Mouse (Mus musculus) lung, adult 2 months (tissue): ENCODE measurements around the gene Spdl1. TPM values are rescaled to one million over a fixed set of nuclear protein-coding genes. Genes with fewer than 3 reads are reported as not detected.
"Not testable (repeated sequence)": the region's sequence is repeated elsewhere in the genome, so short reads cannot be mapped to it uniquely, and the experiment has no call there.

Source experiments
- DNase-seq: peaks from one replicate; pipeline ENCODE4 v3.0.0; 2022
- H3K4me1 ChIP-seq: fragments of 200-500 bp; 2 replicates; pipeline ENCODE4 v1.6.1; 2011; ENCODE audit warnings: low read length; ENCODE audit not compliant: control insufficient read depth, insufficient read depth
- H3K4me3 ChIP-seq: fragments of 200-500 bp; replicated peaks from 2 replicates; pipeline ENCODE3; 2011; ENCODE audit warnings: low read depth, mild to moderate bottlenecking, control low read depth, low read length; ENCODE audit errors: extremely low read depth
- CTCF ChIP-seq: fragments of 200-500 bp; IDR thresholded peaks from 2 replicates; pipeline ENCODE4 v1.5.1; 2011; ENCODE audit warnings: mild to moderate bottlenecking, low read length, control low read depth; ENCODE audit not compliant: insufficient read depth
- POLR2A ChIP-seq: fragments of 200-500 bp; IDR thresholded peaks from 2 replicates; pipeline ENCODE4 v1.6.1; 2011; ENCODE audit warnings: low read depth, mild to moderate bottlenecking, control low read depth, low read length, borderline replicate concordance; ENCODE audit errors: extremely low read depth
- WGBS: fragments of 180-500 bp; shearing (Covaris S2); methylation state at CpG from one replicate; pipeline ENCODE4 v1.1.7; 2018; 5-methylcytosine and 5-hydroxymethylcytosine counted together
- polyA plus RNA-seq: library from polyadenylated mRNA; depleted of rRNA; stranded (reverse); fragments of >200 nt; gene quantifications from 2 replicates; pipeline ENCODE4 v1.2.3, GENCODE M21; 2012

Gene Spdl1
- polyA plus RNA-seq, 1 experiment: 0.46 TPM

DNA sequence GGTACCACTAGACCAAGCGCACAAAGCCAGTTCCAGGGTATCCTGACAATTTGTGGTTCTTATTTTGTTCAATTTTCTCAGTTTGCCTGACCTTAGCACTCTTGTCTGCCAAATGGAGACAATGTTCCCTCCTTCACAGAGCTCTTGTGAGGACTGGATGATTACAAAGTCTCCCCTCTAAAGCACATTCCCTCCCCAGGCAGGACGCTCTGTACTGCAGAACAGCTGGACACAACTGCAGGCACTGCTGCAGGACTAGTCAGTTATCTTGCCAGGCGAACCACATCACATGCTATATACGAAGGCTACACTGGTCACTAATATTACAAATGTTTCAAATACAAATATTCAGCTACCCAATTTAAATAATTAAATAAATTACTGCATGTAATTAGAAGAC lies 8.7 kb downstream of the Spdl1 start:
- 93% methylated on average over 4 of the region's 4 CpGs for WGBS
- no peak for DNase-seq
- TF ChIP-seq CTCF (no peak), POLR2A (no peak)
- Histone ChIP-seq H3K4me3 (no peak overlapping the region), H3K4me1 (no peaks in the 10 kb centered on the region)

DNA sequence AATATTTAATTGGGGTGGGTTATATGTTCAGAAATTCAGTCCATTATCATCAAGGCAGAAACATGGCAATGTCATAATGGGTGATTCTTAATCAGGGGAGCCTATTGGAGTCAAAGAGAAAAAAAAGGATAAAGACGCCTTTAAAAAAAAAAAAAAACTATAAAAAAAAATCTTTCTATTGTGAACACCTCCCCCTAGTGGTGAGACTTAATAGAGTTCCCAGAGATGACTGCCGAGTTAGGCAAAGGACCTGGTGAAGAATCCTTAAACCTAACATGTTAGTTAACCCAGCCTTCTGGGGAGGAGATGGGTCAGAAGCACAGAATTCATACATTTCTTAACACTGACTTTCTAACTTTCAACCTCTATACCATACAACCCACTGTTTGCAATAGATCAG lies 18.7 kb downstream of the Spdl1 start:
- TF ChIP-seq CTCF: no peak
- no peak for TF ChIP-seq POLR2A
- Histone ChIP-seq H3K4me1 (no peaks in the 10 kb centered on the region), H3K4me3 (no peak overlapping the region)
- WGBS: 5% methylated on average over 2 of the region's 2 CpGs
- no peak for DNase-seq

GRCm38 (mm10) chr11:34814319-34814718 lies 19.1 kb downstream of the Spdl1 start:
- WGBS: 88% methylated on average over 6 of the region's 6 CpGs
- DNase-seq: no peak
- no peak overlapping the region for H3K4me3 ChIP-seq
- TF ChIP-seq POLR2A: no peak
- no peak for TF ChIP-seq CTCF
- no peaks in the 10 kb centered on the region for H3K4me1 ChIP-seq

DNA sequence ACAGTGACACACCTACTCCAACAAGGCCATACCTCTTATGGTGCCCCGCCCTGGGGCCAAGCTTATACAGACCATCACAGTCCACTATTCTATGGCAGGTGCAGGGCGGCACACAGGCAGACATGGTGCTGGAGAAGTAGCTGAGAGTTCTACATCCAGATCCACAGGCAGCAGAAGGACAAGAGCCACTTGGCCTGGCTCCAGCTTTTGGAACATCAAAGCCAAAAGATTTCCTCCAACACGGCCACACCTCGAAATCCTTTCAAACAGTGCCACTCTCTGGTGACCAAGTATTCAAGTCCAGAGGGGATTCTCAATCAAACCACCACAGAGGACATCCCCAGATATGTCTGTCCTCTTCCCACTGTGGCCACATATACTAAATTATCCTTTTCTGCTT lies 28.4 kb downstream of the Spdl1 start:
- H3K4me1 ChIP-seq, DNase-seq, H3K4me3 ChIP-seq: not testable (repeated sequence)
- 82% methylated on average over 4 of the region's 4 CpGs for WGBS

DNA sequence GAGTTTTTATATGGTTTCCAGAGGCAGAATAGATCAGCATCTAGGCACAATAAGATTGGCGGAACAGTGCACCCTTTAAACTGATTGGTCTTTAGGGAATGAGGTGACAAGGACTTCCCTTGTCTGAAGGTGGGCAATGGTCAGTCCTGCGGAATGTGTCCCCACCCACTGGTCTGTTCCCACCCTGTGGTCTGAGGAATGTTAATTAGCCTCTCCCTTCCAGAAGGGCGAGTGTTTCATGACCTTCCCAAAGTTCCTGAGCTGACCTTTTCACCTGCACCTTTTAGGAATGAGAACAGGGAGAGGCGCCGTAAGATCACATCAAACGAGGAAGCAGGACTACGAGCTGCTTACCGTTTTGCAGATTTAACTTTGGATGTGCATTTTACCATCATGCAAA lies 35.4 kb downstream of the Spdl1 start:
- WGBS: 58% methylated on average over 8 of the region's 8 CpGs
- H3K4me1 ChIP-seq, DNase-seq, H3K4me3 ChIP-seq: not testable (repeated sequence)

DNA sequence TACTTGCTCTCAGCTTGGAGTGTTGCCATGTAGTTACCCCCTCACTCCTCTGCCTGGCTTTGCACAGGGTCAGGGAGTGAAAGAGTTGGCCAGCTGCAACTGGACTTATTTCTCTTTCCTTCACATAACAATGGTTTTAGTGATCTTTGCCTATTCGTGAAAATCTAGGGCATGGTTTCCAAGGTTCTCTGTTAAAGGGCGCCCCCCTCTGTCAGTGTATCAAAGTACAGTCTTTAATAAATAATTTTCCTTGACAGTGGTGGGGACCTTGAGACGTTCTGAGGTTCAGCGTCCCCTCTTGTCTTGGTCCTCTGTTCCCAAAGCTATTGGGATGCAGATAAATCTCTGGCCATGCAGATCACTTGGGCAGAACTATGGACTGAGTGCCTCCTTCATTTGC lies 37.3 kb downstream of the Spdl1 start:
- H3K4me3 ChIP-seq: no peak overlapping the region
- 20% methylated on average over 4 of the region's 4 CpGs for WGBS
- H3K4me1 ChIP-seq: no peaks in the 10 kb centered on the region
- no peak for DNase-seq
- no peak for TF ChIP-seq POLR2A

GRCm38 (mm10) chr11:34791872-34792271 lies 41.6 kb downstream of the Spdl1 start:
- TF ChIP-seq POLR2A (no peak), CTCF (no peak)
- DNase-seq: no peak
- WGBS: 48% methylated on average over 8 of the region's 8 CpGs
- Histone ChIP-seq H3K4me1 (no peaks in the 10 kb centered on the region), H3K4me3 (no peak overlapping the region)

- no peaks in the 10 kb centered on the region; the same call in 1 of the 2 replicates for H3K4me1 ChIP-seq
- no peak for DNase-seq
- H3K4me3 ChIP-seq: no peak overlapping the region
- TF ChIP-seq POLR2A: no peak
- TF ChIP-seq CTCF: no peak
These were observed 48.6 kb downstream of the Spdl1 start for GRCm38 (mm10) chr11:34784864-34785263.

GRCm38 (mm10) chr11:34783587-34784043 lies 49.8 kb downstream of the Spdl1 start, which contains the start of gene Dock2:
Gene Dock2, minus strand, starts transcription at chr11:34783892.
- DNase-seq: peak; percentile 13
- H3K4me3 ChIP-seq: peak within 1 kb of the TSS; percentile 81
- no peaks in the 10 kb centered on the region; the same call in 1 of the 2 replicates for H3K4me1 ChIP-seq
- 63% methylated on average over 12 of the region's 12 CpGs for WGBS
- TF ChIP-seq POLR2A: peak; percentile 24; the same call in 1 of the 2 replicates
- no peak for TF ChIP-seq CTCF

GRCm38 (mm10) chr11:34782516-34783430 lies 50.7 kb downstream of the Spdl1 start:
- Histone ChIP-seq H3K4me1 (no peaks in the 10 kb centered on the region; the same call in 1 of the 2 replicates), H3K4me3 (peak overlapping the region; percentile 81)
- WGBS: 59% methylated on average over 8 of the region's 8 CpGs
- no peak for TF ChIP-seq POLR2A
- no peak for TF ChIP-seq CTCF
- no peak for DNase-seq
